Mouse (Mus musculus) inflammation-experienced regulatory T-cells, adult 6 months (primary cell): ENCODE measurements around the gene Aplp2. TPM values are rescaled to one million over a fixed set of nuclear protein-coding genes. Genes with fewer than 3 reads are reported as not detected.
"Not testable (repeated sequence)": the region's sequence is repeated elsewhere in the genome, so short reads cannot be mapped to it uniquely, and the experiment has no call there.

ENCODE experiments used
- ATAC-seq: one replicate; pipeline ENCODE4 v1.8.0; 2017
- polyA plus RNA-seq, 3 experiments: library from polyadenylated mRNA; unstranded; fragments of 100-300 nt; shearing (Covaris generic); gene quantifications; one replicate each; pipeline ENCODE4 v1.2.1; 2017

Aplp2 gene
- polyA plus RNA-seq, 3 experiments from 2014 or later = 65.4 to 108 (median 70.8) TPM

DNA sequence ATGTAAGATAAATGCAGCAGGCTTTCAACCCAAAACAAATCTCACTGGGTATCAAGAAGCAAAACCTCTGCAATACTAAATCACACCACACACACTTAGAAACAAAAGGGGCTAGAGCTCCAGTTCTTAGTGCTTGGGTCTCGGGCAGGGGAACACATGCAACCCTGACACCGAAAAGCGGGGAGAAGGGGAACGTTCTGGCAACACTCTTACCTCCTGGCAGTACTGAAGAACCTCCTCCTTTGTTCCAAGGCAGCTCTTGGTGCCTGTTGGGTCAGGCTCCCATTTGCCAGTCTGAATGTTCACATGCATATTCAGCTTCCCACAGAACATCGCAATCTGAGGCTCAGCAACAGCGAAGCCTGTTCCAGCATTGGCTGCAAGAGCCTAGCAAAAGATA lies 33.9 kb downstream of the Aplp2 start:
- no peak for ATAC-seq

DNA sequence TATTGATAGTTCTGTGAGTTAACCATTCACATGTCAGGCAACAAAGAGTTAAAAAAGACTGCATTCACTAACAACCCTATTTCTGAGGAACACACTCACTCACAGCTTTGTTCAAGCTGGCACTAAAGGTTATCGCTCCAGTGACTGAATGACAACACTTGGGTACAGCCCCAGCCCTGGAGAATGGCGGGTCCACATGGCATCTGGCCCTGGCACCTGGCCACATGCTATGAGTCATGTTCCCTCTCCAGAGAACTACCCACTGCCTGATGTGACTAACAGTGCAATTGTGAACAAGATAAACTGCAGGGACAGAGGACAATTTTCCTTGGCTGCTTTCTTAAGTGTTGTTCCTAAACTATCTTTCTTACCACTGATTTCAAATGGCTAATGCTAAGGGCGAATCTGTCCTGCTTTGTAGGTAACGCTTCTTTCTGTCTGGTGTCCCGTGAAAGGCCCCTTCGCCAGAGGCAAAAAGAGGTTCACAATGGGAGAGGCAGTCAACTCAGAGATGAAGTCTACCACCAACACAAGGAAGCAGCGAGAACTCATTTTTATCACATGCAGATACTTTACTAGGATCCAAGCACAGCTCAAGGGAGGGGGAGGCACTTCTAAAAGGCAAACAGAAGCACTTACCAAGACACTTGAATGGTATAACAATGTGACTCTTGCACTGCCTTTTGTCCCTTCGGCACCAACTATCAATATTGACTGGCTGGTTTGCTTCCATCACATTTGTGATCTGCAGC lies 35.1 kb downstream of the Aplp2 start:
- no peak for ATAC-seq

GRCm38 (mm10) chr9:31175978-31176377 lies 35.6 kb downstream of the Aplp2 start:
- ATAC-seq = no peak

- ATAC-seq = no peak
These were observed 36.3 kb downstream of the Aplp2 start for GRCm38 (mm10) chr9:31175346-31175745.

- no peak for ATAC-seq
These were observed 43.1 kb downstream of the Aplp2 start for GRCm38 (mm10) chr9:31168356-31169093.

DNA sequence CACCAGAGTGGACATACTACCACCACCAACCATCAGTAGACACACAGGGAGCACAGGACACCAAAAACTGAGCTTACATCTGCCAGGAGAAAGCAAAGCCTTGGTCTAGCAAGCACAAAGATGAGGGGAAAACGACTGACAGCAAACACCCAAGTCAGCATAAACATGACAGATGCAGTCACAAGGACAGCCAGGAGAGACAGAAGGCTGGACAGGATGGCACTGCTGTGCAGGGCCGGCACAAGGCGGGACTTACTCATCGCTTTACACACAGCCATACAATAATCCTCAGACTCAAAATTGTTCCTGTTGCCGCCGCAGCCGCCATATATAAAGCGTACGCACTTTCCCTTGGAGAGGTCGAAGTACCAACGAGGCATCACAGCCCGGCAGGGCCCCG lies 44.3 kb downstream of the Aplp2 start:
- no peak for ATAC-seq

DNA sequence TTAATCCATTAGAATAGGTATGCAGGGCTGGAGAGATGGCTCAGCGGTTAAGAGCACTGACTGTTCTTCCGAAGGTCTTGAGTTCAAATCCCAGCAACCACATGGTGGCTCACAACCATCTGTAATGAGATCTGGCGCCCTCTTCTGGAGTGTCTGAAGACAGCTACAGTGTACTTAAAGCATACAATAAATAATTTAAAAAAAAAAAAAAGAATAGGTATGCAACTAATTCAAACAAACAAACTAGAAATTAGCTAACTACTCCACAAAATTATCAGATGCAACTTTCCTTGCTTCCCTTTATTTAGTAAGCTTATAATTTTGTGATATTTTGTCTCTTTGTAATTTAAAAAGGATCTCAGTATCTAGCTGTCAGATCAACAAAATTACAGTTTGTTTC lies 46.1 kb downstream of the Aplp2 start:
- ATAC-seq = not testable (repeated sequence)

DNA sequence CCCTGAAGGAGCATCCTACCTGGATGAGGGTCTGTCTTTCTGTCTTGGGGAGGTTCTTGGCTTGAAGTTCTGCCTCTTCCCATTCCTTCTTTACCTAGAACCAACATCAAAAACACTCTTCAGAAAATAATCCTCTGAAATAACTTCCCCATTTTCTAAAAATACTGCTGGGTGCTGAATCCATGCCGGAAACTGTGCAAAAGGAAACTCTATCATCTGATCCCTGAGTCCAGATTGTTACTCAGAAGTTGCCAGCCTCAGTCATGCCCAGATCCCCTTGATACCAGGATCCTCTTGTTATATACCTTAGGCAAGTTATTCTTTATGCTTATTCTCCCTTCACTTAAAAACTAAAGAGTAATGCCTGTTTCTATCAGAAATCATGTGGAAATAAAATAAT lies 48.3 kb downstream of the Aplp2 start:
- ATAC-seq = no peak

GRCm38 (mm10) chr9:31162911-31163310 lies 48.7 kb downstream of the Aplp2 start:
- ATAC-seq = no peak

DNA sequence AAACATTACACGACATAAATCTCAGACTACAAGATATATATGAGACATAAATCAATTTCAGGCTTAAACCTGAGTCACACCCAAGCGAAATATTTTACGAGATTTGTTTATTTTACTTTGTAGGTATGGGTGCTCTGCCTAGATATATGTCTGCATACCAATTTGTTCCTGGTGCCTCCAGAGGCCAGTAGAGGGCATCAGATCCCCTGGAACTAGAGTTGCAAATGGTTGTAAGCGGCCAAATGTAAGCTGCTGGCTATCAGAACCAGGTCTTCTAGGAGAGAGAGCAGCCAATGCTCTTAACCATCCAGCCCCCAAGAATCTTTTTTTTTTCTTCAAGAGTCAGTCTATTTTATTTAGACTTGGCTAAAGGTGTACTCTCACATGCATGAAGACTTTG lies 51.7 kb downstream of the Aplp2 start:
- ATAC-seq = no peak

DNA sequence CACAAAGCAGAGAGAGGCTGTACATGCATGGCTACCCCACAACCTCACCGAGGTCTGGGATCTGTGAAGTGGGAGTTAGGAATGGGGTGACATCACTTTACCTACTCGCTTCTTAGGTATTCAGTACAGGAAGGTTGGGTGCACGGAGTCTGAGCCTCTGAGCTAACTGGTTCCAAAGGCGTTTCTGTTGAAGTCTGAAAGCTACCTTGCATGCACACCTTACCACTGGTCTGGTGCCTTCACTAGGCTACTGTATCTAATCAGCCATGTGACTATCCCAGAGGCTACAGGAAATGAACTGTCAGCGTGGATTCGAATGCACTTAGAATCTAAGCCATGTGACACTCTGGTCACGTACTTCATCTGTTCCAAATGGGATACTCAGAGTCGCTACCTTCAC lies 55.0 kb downstream of the Aplp2 start:
- ATAC-seq = no peak

DNA sequence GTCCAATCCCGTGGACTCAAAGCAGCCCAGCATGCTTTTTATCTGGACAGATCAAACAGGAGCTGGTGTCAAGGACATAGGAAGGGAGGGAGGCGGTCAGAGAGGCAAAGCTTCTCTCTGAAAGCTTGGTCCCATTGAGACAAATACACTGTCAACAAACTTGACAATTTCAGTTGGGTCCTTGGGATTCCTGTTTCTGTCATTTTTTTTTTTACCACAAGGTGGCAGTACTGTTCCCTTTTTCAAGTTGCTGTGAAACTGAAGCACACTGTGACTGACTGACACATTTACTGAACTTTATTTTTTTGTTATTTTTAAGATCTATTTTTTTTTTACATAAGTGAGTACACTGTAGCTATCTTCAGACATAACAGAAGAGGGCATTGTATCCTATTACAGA lies 60.6 kb downstream of the Aplp2 start:
- ATAC-seq = peak; percentile 35

DNA sequence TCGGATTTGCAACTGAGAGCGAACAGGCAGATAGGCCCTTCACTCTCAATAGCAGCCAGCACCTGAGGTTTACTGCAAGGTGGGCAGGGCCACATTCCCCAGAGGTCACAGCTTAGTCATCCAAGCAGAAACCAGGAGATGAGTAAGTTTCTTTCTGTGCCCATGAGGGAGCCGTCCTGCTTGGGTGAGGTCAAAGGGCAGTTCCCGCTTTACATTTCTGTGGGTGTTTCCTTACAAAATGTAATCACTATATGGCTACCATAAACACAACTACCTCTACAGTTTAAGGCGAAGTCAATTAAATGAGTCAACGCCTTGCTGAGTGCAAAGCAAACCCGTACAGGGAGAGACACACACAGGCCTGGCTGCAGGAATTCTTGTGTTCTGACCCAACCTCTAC lies 63.5 kb downstream of the Aplp2 start:
- no peak for ATAC-seq

DNA sequence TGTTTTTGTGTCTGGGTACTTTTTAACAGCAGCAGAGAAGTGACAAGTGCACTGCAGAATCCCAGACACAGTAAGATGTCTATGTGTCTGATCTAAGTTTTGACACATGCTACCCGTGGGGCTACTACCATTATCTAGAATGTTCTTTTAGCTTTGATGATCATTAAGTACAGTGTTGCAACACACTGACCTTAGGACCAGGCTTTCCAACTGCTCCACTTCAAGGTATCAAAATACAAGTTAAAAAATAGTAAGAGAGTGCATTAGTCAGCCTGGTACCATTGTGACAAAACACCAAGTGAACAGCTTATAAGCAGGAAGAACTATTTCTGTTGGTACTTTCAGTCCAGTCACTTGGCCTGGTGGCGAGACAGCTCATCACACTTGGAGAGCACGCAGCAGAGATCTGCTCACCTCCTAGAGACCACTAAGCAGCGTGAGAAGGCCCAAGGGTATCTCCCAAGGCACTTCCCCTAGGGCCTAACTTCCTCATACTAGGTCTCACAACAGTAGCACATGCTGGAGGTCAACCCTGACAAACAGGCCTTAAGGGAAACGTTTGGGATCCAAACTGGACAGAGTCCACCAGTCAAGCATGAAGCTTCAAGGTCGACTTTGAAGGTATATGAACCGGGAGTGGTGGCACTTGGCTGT lies 66.2 kb downstream of the Aplp2 start:
- ATAC-seq = no peak

GRCm38 (mm10) chr9:31142924-31143323 lies 68.7 kb downstream of the Aplp2 start:
- no peak for ATAC-seq

DNA sequence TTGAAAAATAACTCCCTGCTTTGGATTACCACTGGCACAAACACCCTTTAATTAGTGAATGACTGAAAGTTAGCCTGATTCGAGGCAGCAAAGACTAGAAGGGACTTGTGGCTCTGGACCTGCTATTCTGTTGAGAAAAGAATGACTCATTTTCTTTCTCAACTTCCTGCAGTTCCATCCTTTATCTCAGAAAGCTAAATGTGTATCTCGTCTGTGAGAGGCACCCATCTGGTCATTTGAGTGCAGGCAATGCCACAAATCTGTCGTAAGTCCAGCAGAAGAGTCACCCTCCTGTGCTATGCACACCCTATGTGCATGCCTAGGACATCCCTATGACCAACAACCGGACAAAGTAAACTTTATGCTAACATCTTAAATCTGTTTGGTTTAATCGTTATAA lies 78.5 kb downstream of the Aplp2 start:
- no peak for ATAC-seq

DNA sequence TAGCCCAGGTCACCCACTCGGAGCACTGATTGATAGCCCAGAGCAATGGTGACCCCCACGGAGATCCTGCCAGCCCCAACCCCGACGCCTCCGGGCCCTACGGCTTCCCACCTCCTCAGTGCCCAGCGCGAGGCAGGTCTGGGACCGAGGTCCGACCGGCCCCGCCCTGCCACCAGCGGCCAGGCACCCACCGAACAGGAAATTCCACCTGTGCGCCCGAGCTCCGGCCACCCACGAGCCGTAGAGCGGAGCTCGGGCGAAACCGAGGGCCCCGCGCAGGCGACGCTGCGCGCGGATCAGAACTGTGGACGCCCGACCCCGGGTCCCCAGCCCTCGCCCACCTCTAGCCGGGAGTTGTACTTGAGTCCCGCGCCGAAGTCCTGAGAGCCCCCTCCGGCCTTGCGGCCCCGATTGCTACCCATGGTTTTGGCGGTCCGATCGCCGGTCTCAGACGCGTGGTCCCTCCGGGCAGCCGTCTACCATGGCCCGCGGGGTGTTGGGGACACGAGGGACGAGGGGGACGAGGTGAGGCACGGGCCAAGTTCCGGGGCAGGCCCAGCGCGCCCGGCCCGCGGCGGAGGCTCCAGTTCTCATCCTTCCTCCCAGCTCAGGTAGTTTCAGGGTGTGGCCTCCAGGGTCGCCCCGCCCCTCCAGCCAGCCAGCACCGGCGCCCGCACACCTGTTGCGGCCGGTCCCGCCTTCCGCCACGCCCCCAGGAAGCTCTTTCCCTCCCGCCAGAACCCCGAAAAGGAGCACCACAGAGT lies 80.2 kb downstream of the Aplp2 start, which contains the start of gene St14:
TSS of gene St14 (minus strand) at position 649 of the 764 bp plus-strand sequence.
- peak; percentile 53 for ATAC-seq

DNA sequence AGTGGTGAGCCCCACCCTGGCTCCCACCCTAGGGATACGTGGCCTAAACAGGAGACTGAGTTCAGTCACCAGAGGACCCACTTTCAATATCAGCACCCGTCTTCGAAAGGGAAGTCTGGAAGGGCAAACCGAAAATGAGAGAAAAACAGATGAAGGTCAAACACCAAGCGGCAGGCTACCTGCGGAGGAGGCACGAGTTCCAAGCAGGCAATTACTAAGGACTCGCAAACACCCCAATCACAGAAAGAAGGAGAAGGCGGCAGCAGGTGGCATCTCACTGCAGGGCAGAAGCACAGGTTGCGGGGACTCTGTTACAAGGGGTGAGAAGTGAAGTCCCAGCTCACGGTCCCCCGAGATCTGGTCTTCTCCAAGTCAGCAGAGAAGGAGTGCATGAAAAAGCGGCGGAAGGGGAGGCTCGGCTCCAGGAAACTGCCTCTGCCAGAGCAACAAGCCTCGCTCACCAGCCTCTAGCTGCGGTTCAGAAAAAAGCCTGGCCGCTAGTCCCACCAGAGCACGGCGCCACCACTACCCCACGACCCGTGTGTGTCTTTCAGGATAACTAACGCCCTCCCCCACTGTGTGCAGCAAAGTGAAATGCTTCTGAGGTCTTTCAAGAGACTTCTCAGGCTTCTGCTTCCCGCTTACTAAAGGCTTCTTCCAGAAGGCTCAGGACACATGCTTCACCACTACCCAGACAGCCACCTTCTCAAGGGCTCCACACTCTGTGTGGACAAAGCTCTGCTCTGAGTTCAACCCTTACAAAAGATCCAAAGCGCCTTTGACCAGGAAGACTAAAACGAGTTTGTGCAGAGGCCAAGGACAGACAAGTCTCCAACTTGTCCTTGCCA lies 81.0 kb downstream of the Aplp2 start:
- ATAC-seq = peak; percentile 11

GRCm38 (mm10) chr9:31129956-31130355 lies 81.7 kb downstream of the Aplp2 start:
- peak; percentile 67 for ATAC-seq

GRCm38 (mm10) chr9:31127876-31128465 lies 83.6 kb downstream of the Aplp2 start:
- ATAC-seq = no peak

DNA sequence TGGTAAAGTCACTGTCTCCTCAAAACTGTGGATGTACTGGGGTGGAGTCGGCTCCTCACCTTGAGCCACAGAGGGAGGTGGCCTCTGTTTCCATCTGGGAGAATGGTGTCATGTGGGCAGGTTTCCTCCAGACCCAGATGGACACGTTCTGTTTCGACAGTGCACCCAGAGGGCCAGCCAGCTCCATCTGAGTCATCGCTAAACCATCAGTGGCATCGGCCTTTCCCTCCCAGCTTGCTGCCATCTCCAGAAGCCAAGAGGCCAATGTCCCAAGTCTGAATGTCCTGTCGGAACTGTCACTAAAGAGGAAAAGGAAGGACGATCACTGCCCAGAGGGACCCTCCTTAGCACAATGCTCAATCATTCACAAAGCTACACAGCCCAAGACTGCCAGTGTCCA lies 85.5 kb downstream of the Aplp2 start:
- no peak for ATAC-seq
